Mouse (Mus musculus): ENCODE measurements around the gene Ctnnb1.

Gene Ctnnb1

GRCm38 (mm10) chr9:121005961-121006360 is 76.9 kb downstream of the Ctnnb1 start:
- DNase-seq = no peak

Measured in cerebellum, postnatal 25 days (tissue).